Mouse (Mus musculus): ENCODE results near the gene Atad1. TPM values are rescaled to one million over a fixed set of nuclear protein-coding genes. Genes with fewer than 3 reads are reported as not detected.

Gene Atad1
- polyA plus RNA-seq, 1 experiment from 2014 or later, result 62.8 TPM

GRCm38 (mm10) chr19:32643642-32644041 is 95.9 kb downstream of the Atad1 start:
- Histone ChIP-seq H3K4me3 (ENCODE audit: low read length) (no peak overlapping the region), H3K27me3 (ENCODE audit: control insufficient read depth, insufficient read depth, low read depth, low read length) (no peaks in the 10 kb centered on the region), H3K9me3 (ENCODE audit: control insufficient read depth, low read length) (no peaks in the 10 kb centered on the region), H3K36me3 (ENCODE audit: control insufficient read depth, insufficient read depth, low read length) (no peaks in the 10 kb centered on the region), H3K9ac (ENCODE audit: low read length) (no peak overlapping the region), H3K4me2 (ENCODE audit: low read depth, low read length) (no peak overlapping the region), H3K4me1 (replicated peaks; ENCODE audit: control insufficient read depth, insufficient read depth, low read length) (no peaks in the 10 kb centered on the region), H3K27ac (ENCODE audit: low read length) (no peak overlapping the region)
- ATAC-seq (ENCODE audit: low read depth), result no peak
- WGBS, result 89% methylated on average over 3 of the region's 3 CpGs

GRCm38 (mm10) chr19:32641995-32642394 is 97.6 kb downstream of the Atad1 start:
- WGBS, result 84% methylated on average over 8 of the region's 8 CpGs
- no peak for ATAC-seq (ENCODE audit: low read depth)
- H3K9ac ChIP-seq (ENCODE audit: low read length), result no peak overlapping the region
- H3K4me3 ChIP-seq (ENCODE audit: low read length), result no peak overlapping the region
- no peaks in the 10 kb centered on the region for H3K4me1 ChIP-seq (replicated peaks; ENCODE audit: control insufficient read depth, insufficient read depth, low read length)
- H3K4me2 ChIP-seq (ENCODE audit: low read depth, low read length), result no peak overlapping the region
- no peaks in the 10 kb centered on the region for H3K27me3 ChIP-seq (ENCODE audit: control insufficient read depth, insufficient read depth, low read depth, low read length)
- no peaks in the 10 kb centered on the region for H3K9me3 ChIP-seq (ENCODE audit: control insufficient read depth, low read length)
- H3K27ac ChIP-seq (ENCODE audit: low read length), result no peak overlapping the region
- H3K36me3 ChIP-seq (ENCODE audit: control insufficient read depth, insufficient read depth, low read length), result no peaks in the 10 kb centered on the region

GRCm38 (mm10) chr19:32641535-32641934 is 98.1 kb downstream of the Atad1 start:
- 85% methylated on average over 7 of the region's 7 CpGs for WGBS

GRCm38 (mm10) chr19:32638276-32638903 is 101.2 kb downstream of the Atad1 start:
- 35% methylated on average over 13 of the region's 13 CpGs for WGBS
- no peaks in the 10 kb centered on the region for H3K36me3 ChIP-seq (ENCODE audit: control insufficient read depth, insufficient read depth, low read length)
- no peaks in the 10 kb centered on the region for H3K4me1 ChIP-seq (replicated peaks; ENCODE audit: control insufficient read depth, insufficient read depth, low read length)
- H3K9ac ChIP-seq (ENCODE audit: low read length), result no peak overlapping the region
- no peak overlapping the region for H3K4me2 ChIP-seq (ENCODE audit: low read depth, low read length)
- H3K27ac ChIP-seq (ENCODE audit: low read length), result no peak overlapping the region
- H3K9me3 ChIP-seq (ENCODE audit: control insufficient read depth, low read length), result no peaks in the 10 kb centered on the region
- no peak overlapping the region for H3K4me3 ChIP-seq (ENCODE audit: low read length)
- no peaks in the 10 kb centered on the region for H3K27me3 ChIP-seq (ENCODE audit: control insufficient read depth, insufficient read depth, low read depth, low read length)
- ATAC-seq (ENCODE audit: low read depth), result no peak

More at GRCm38 (mm10) chr19:32641535-32641934, 98.1 kb downstream of the Atad1 start:
- Histone ChIP-seq H3K4me1 (replicated peaks; ENCODE audit: control insufficient read depth, insufficient read depth, low read length) (no peaks in the 10 kb centered on the region), H3K4me2 (ENCODE audit: low read depth, low read length) (no peak overlapping the region), H3K27me3 (ENCODE audit: control insufficient read depth, insufficient read depth, low read depth, low read length) (no peaks in the 10 kb centered on the region), H3K36me3 (ENCODE audit: control insufficient read depth, insufficient read depth, low read length) (no peaks in the 10 kb centered on the region), H3K27ac (ENCODE audit: low read length) (no peak overlapping the region), H3K9ac (ENCODE audit: low read length) (no peak overlapping the region), H3K9me3 (ENCODE audit: control insufficient read depth, low read length) (no peaks in the 10 kb centered on the region), H3K4me3 (ENCODE audit: low read length) (no peak overlapping the region)
- no peak for ATAC-seq (ENCODE audit: low read depth)

GRCm38 (mm10) chr19:32637357-32638275 is 102.0 kb downstream of the Atad1 start:
- Histone ChIP-seq H3K4me1 (replicated peaks; ENCODE audit: control insufficient read depth, insufficient read depth, low read length) (no peaks in the 10 kb centered on the region), H3K4me3 (ENCODE audit: low read length) (no peak overlapping the region), H3K27ac (ENCODE audit: low read length) (no peak overlapping the region), H3K36me3 (ENCODE audit: control insufficient read depth, insufficient read depth, low read length) (no peaks in the 10 kb centered on the region), H3K4me2 (ENCODE audit: low read depth, low read length) (no peak overlapping the region), H3K9me3 (ENCODE audit: control insufficient read depth, low read length) (no peaks in the 10 kb centered on the region), H3K27me3 (ENCODE audit: control insufficient read depth, insufficient read depth, low read depth, low read length) (no peaks in the 10 kb centered on the region), H3K9ac (ENCODE audit: low read length) (no peak overlapping the region)
- 55% methylated on average over 15 of the region's 16 CpGs for WGBS
- ATAC-seq (ENCODE audit: low read depth), result no peak

GRCm38 (mm10) chr19:32634916-32635315 is 104.7 kb downstream of the Atad1 start:
- no peaks in the 10 kb centered on the region for H3K36me3 ChIP-seq (ENCODE audit: control insufficient read depth, insufficient read depth, low read length)
- 78% methylated on average over 8 of the region's 8 CpGs for WGBS
- no peak overlapping the region for H3K4me3 ChIP-seq (ENCODE audit: low read length)
- H3K27me3 ChIP-seq (ENCODE audit: control insufficient read depth, insufficient read depth, low read depth, low read length), result no peaks in the 10 kb centered on the region
- H3K4me1 ChIP-seq (replicated peaks; ENCODE audit: control insufficient read depth, insufficient read depth, low read length), result no peaks in the 10 kb centered on the region
- H3K9me3 ChIP-seq (ENCODE audit: control insufficient read depth, low read length), result no peaks in the 10 kb centered on the region
- H3K27ac ChIP-seq (ENCODE audit: low read length), result no peak overlapping the region
- H3K9ac ChIP-seq (ENCODE audit: low read length), result no peak overlapping the region
- H3K4me2 ChIP-seq (ENCODE audit: low read depth, low read length), result no peak overlapping the region
- no peak for ATAC-seq (ENCODE audit: low read depth)

GRCm38 (mm10) chr19:32628572-32629132 is 110.9 kb downstream of the Atad1 start:
- no peaks in the 10 kb centered on the region for H3K4me1 ChIP-seq (replicated peaks; ENCODE audit: control insufficient read depth, insufficient read depth, low read length)
- H3K9ac ChIP-seq (ENCODE audit: low read length), result no peak overlapping the region
- no peak overlapping the region for H3K27ac ChIP-seq (ENCODE audit: low read length)
- no peaks in the 10 kb centered on the region for H3K36me3 ChIP-seq (ENCODE audit: control insufficient read depth, insufficient read depth, low read length)
- H3K4me2 ChIP-seq (ENCODE audit: low read depth, low read length), result no peak overlapping the region
- H3K4me3 ChIP-seq (ENCODE audit: low read length), result no peak overlapping the region
- no peak for ATAC-seq (ENCODE audit: low read depth)
- WGBS, result 65% methylated on average over 7 of the region's 7 CpGs
- no peaks in the 10 kb centered on the region for H3K9me3 ChIP-seq (ENCODE audit: control insufficient read depth, low read length)
- no peaks in the 10 kb centered on the region for H3K27me3 ChIP-seq (ENCODE audit: control insufficient read depth, insufficient read depth, low read depth, low read length)

- no peak for ATAC-seq (ENCODE audit: low read depth)
- no peaks in the 10 kb centered on the region for H3K4me1 ChIP-seq (replicated peaks; ENCODE audit: control insufficient read depth, insufficient read depth, low read length)
- no peaks in the 10 kb centered on the region for H3K36me3 ChIP-seq (ENCODE audit: control insufficient read depth, insufficient read depth, low read length)
- whole genome bisulfite sequencing, result 59% methylated on average over 4 of the region's 4 CpGs
- no peak overlapping the region for H3K4me2 ChIP-seq (ENCODE audit: low read depth, low read length)
- H3K27me3 ChIP-seq (ENCODE audit: control insufficient read depth, insufficient read depth, low read depth, low read length), result no peaks in the 10 kb centered on the region
- H3K9ac ChIP-seq (ENCODE audit: low read length), result no peak overlapping the region
- H3K27ac ChIP-seq (ENCODE audit: low read length), result no peak overlapping the region
- H3K4me3 ChIP-seq (ENCODE audit: low read length), result no peak overlapping the region
- H3K9me3 ChIP-seq (ENCODE audit: control insufficient read depth, low read length), result no peaks in the 10 kb centered on the region
Measured at GRCm38 (mm10) chr19:32627631-32628030, 112.0 kb downstream of the Atad1 start.

GRCm38 (mm10) chr19:32626768-32627331 is 112.7 kb downstream of the Atad1 start:
- no peak overlapping the region for H3K4me3 ChIP-seq (ENCODE audit: low read length)
- H3K9ac ChIP-seq (ENCODE audit: low read length), result no peak overlapping the region
- H3K36me3 ChIP-seq (ENCODE audit: control insufficient read depth, insufficient read depth, low read length), result no peaks in the 10 kb centered on the region
- H3K4me1 ChIP-seq (replicated peaks; ENCODE audit: control insufficient read depth, insufficient read depth, low read length), result no peaks in the 10 kb centered on the region
- H3K9me3 ChIP-seq (ENCODE audit: control insufficient read depth, low read length), result no peaks in the 10 kb centered on the region
- 47% methylated on average over 13 of the region's 13 CpGs for WGBS
- no peak for ATAC-seq (ENCODE audit: low read depth)
- no peak overlapping the region for H3K27ac ChIP-seq (ENCODE audit: low read length)
- H3K4me2 ChIP-seq (ENCODE audit: low read depth, low read length), result no peak overlapping the region
- H3K27me3 ChIP-seq (ENCODE audit: control insufficient read depth, insufficient read depth, low read depth, low read length), result no peaks in the 10 kb centered on the region
